Comparison of ENCODE assay signal across 8 mouse cellular contexts in genomic region chr12:16895221-16895928, GRCm38 (mm10). TPM values are rescaled to one million over a fixed set of nuclear protein-coding genes. Genes with fewer than 3 reads are reported as not detected.
DNase-seq lines count a peak whose midpoint lies in the region; ATAC-seq and TF ChIP-seq lines count a peak whose summit lies in the region.

No protein-coding gene starts in this region.

- ATAC-seq in kidney, embryonic 15.5 days (replicated peaks; ENCODE audit: low FRiP score), result peak; percentile 73
- no peak for ATAC-seq in intestine, postnatal 0 days
- peak; percentile 16; the same call in 1 of the 2 replicates for ATAC-seq in stomach, embryonic 15.5 days (ENCODE audit: insufficient read depth, low FRiP score, low read depth)

- H3K27ac ChIP-seq in kidney, embryonic 15.5 days, result peak overlapping the region; percentile 98
- H3K27ac ChIP-seq in intestine, postnatal 0 days (ENCODE audit: low read depth, low read length), result peak overlapping the region; percentile 100
- peak overlapping the region; percentile 98 for H3K27ac ChIP-seq in stomach, embryonic 15.5 days

- H3K36me3 ChIP-seq in kidney, embryonic 15.5 days, result no peaks in the 10 kb centered on the region
- no peaks in the 10 kb centered on the region for H3K36me3 ChIP-seq in intestine, postnatal 0 days (ENCODE audit: control insufficient read depth, insufficient read depth)
- H3K36me3 ChIP-seq in stomach, embryonic 15.5 days, result no peaks in the 10 kb centered on the region

- no peak for TF ChIP-seq CTCF in intestine, postnatal 0 days (IDR thresholded peaks at IDR 0.05; ENCODE audit: low read depth)

- peak overlapping the region; percentile 85 for H3K4me2 ChIP-seq in kidney, embryonic 15.5 days
- H3K4me2 ChIP-seq in intestine, postnatal 0 days (replicated peaks; ENCODE audit: low read depth), result peak overlapping the region; percentile 81
- H3K4me2 ChIP-seq in stomach, embryonic 15.5 days, result peak overlapping the region; percentile 57

- WGBS in kidney, embryonic 15.5 days, result under 1% methylated on average over 40 of the region's 41 CpGs
- under 1% methylated on average over 35 of the region's 41 CpGs for WGBS in intestine, postnatal 0 days
- WGBS in stomach, embryonic 15.5 days, result under 1% methylated on average over 40 of the region's 41 CpGs

- DNase-seq in kidney, postnatal 10 days, result no peak
- DNase-seq in adipocyte (ENCODE audit: low spot score), result peak; percentile 57
- peak; percentile 59 for DNase-seq in embryo, embryonic 11 days
- peak; percentile 75 for DNase-seq in heart, adult 18-20 months
- peak; percentile 41 for DNase-seq in mesoderm, embryonic 11.5 days (ENCODE audit: low read depth, low spot score)

- H3K9ac ChIP-seq in kidney, embryonic 15.5 days, result peak overlapping the region; percentile 79
- peak overlapping the region; percentile 92 for H3K9ac ChIP-seq in intestine, postnatal 0 days (ENCODE audit: low read depth, low read length)
- H3K9ac ChIP-seq in stomach, embryonic 15.5 days, result peak overlapping the region; percentile 87

- peak overlapping the region; percentile 74 for H3K4me3 ChIP-seq in kidney, embryonic 15.5 days (replicated peaks)
- H3K4me3 ChIP-seq in intestine, postnatal 0 days (ENCODE audit: low read depth, low read length), result peak overlapping the region; percentile 79
- peak overlapping the region; percentile 62 for H3K4me3 ChIP-seq in stomach, embryonic 15.5 days (replicated peaks)

- H3K4me1 ChIP-seq in kidney, embryonic 15.5 days, result peaks cover 31% of the 10 kb centered on the region
- no peaks in the 10 kb centered on the region for H3K4me1 ChIP-seq in intestine, postnatal 0 days (replicated peaks; ENCODE audit: control insufficient read depth, insufficient read depth, low read length)
- peaks cover 12% of the 10 kb centered on the region; the same call in 1 of the 2 replicates for H3K4me1 ChIP-seq in stomach, embryonic 15.5 days

- H3K9me3 ChIP-seq in kidney, embryonic 15.5 days (replicated peaks), result no peaks in the 10 kb centered on the region
- no peaks in the 10 kb centered on the region for H3K9me3 ChIP-seq in intestine, postnatal 0 days (ENCODE audit: control insufficient read depth)
- no peaks in the 10 kb centered on the region for H3K9me3 ChIP-seq in stomach, embryonic 15.5 days

- H3K27me3 ChIP-seq in kidney, embryonic 15.5 days, result no peaks in the 10 kb centered on the region
- H3K27me3 ChIP-seq in intestine, postnatal 0 days (replicated peaks; ENCODE audit: control insufficient read depth, insufficient read depth, low read length), result no peaks in the 10 kb centered on the region
- H3K27me3 ChIP-seq in stomach, embryonic 15.5 days (replicated peaks), result no peaks in the 10 kb centered on the region

RNA-seq across cellular contexts. Expression of gene Rock2, which starts 0.7 kb away (rescaled TPM):
- polyA plus RNA-seq in kidney, embryonic 15.5 days (2015; fragmentation: Nextera tagmentation; extraction: Ambion mirVana), result 15.8 and 16.6 TPM in 2 replicates
- 10 to 100 TPM; 78.3 to 79.9 TPM for total RNA-seq in heart, adult 18-20 months (2021)
- polyA plus RNA-seq in intestine, postnatal 0 days (2015; fragmentation: Nextera tagmentation; extraction: Ambion mirVana), result 13.3 and 16.9 TPM in 2 replicates
- 20.5 and 21.7 TPM in 2 replicates for polyA plus RNA-seq in stomach, embryonic 15.5 days (2015; fragmentation: Nextera tagmentation; extraction: Ambion mirVana)
